Mouse (Mus musculus) hindbrain, embryonic 13.5 days (tissue): ENCODE results near the gene Dstn. TPM values are rescaled to one million over a fixed set of nuclear protein-coding genes. Genes with fewer than 3 reads are reported as not detected.

Experiments
- ATAC-seq: fragments of 200-750 bp; cut with Nextera tagmentation; 2 replicates; pipeline ENCODE4 v1.8.0; 2017; ENCODE audit warnings: moderate TSS enrichment; ENCODE audit not compliant: low FRiP score
- H3K27ac ChIP-seq: fragments of 300-500 bp; sonication (generic); 2 replicates; pipeline ENCODE4 v1.5.1; 2015; ENCODE audit warnings: inconsistent platforms, mild to moderate bottlenecking, moderate library complexity
- H3K27me3 ChIP-seq: fragments of 300-500 bp; sonication (generic); 2 replicates; pipeline ENCODE4 v1.6.1; 2015; ENCODE audit warnings: mild to moderate bottlenecking, inconsistent platforms
- H3K36me3 ChIP-seq: fragments of 300-500 bp; sonication (generic); 2 replicates; pipeline ENCODE4 v1.6.1; 2015; ENCODE audit warnings: mild to moderate bottlenecking, inconsistent platforms
- H3K4me1 ChIP-seq: fragments of 300-500 bp; sonication (generic); replicated peaks from 2 replicates; pipeline ENCODE4 v1.6.1; 2015; ENCODE audit warnings: inconsistent platforms
- H3K4me2 ChIP-seq: fragments of 300-500 bp; sonication (generic); 2 replicates; pipeline ENCODE4 v1.6.1; 2015; ENCODE audit warnings: inconsistent platforms, mild to moderate bottlenecking, moderate library complexity
- H3K4me3 ChIP-seq: fragments of 300-500 bp; sonication (generic); 2 replicates; pipeline ENCODE4 v1.5.1; 2015; ENCODE audit warnings: mild to moderate bottlenecking, inconsistent platforms
- H3K9ac ChIP-seq: fragments of 300-500 bp; sonication (generic); 2 replicates; pipeline ENCODE4 v1.6.1; 2015; ENCODE audit warnings: mild to moderate bottlenecking, inconsistent platforms
- H3K9me3 ChIP-seq: fragments of 300-500 bp; sonication (generic); 2 replicates; pipeline ENCODE4 v1.6.1; 2016; ENCODE audit warnings: inconsistent platforms
- WGBS: fragments of 180-500 bp; shearing (Covaris S2); methylation state at CpG from one replicate; pipeline ENCODE4 v1.1.7; 2015; 5-methylcytosine and 5-hydroxymethylcytosine counted together
- polyA plus RNA-seq: library from polyadenylated mRNA; unstranded; fragments of >200 nt; fragmentation: Nextera tagmentation; extraction: Ambion mirVana; gene quantifications from 2 replicates; pipeline ENCODE4 v1.2.1, GENCODE M21; 2015

Gene Dstn
- polyA plus RNA-seq, 1 experiment from 2014 or later, result 440 TPM

GRCm38 (mm10) chr2:143925826-143926225, 10.7 kb downstream of the Dstn start:
- no peaks in the 10 kb centered on the region for H3K36me3 ChIP-seq
- no peak for ATAC-seq
- 97% methylated on average over 6 of the region's 6 CpGs for WGBS

GRCm38 (mm10) chr2:143929607-143930311, 14.6 kb downstream of the Dstn start:
- H3K9ac ChIP-seq, result no peak overlapping the region
- 50% methylated on average over 3 of the region's 3 CpGs for WGBS
- ATAC-seq, result no peak
- H3K4me1 ChIP-seq, result peaks cover 20% of the 10 kb centered on the region
- no peaks in the 10 kb centered on the region for H3K36me3 ChIP-seq
- no peaks in the 10 kb centered on the region for H3K9me3 ChIP-seq
- H3K4me3 ChIP-seq, result no peak overlapping the region
- no peak overlapping the region for H3K4me2 ChIP-seq
- no peaks in the 10 kb centered on the region for H3K27me3 ChIP-seq
- H3K27ac ChIP-seq, result no peak overlapping the region

More at GRCm38 (mm10) chr2:143925826-143926225, 10.7 kb downstream of the Dstn start:
- Histone ChIP-seq H3K9ac (no peak overlapping the region), H3K9me3 (no peaks in the 10 kb centered on the region), H3K27ac (no peak overlapping the region), H3K4me1 (peaks cover 21% of the 10 kb centered on the region), H3K4me2 (no peak overlapping the region), H3K27me3 (no peaks in the 10 kb centered on the region), H3K4me3 (no peak overlapping the region)

DNA sequence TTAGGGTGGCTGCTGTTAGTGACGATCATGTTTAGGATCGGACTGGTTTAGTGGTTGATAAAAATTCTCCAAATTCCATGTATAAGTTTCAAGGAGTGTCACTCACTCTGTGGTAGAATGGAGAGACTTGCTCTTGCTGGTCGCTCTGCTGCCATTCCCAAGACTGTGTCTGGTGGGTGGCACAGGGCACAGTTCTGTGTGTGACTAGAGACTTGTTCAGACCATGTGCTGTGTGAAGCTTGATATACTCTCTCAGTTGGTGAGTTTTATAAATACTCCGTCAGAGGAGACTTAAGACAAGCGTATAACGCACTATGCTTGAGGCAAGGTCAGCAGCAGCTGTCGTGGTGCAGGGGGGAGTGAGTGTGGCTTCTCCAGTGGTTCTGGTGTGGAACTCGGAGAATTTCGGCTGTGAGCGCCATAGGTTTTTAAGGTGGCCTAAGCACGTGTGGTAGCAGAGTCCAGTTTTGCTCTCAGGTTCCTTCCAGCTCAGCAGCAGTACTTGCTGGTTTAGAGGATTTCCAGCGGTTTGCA, 17.3 kb downstream of the Dstn start:
- no peak overlapping the region for H3K27ac ChIP-seq
- H3K27me3 ChIP-seq, result no peaks in the 10 kb centered on the region
- no peak for ATAC-seq
- no peak overlapping the region for H3K4me3 ChIP-seq
- no peaks in the 10 kb centered on the region for H3K36me3 ChIP-seq
- H3K4me1 ChIP-seq, result peaks cover 25% of the 10 kb centered on the region
- no peak overlapping the region for H3K4me2 ChIP-seq
- WGBS, result 85% methylated on average over 12 of the region's 12 CpGs
- H3K9ac ChIP-seq, result no peak overlapping the region
- no peaks in the 10 kb centered on the region for H3K9me3 ChIP-seq

DNA sequence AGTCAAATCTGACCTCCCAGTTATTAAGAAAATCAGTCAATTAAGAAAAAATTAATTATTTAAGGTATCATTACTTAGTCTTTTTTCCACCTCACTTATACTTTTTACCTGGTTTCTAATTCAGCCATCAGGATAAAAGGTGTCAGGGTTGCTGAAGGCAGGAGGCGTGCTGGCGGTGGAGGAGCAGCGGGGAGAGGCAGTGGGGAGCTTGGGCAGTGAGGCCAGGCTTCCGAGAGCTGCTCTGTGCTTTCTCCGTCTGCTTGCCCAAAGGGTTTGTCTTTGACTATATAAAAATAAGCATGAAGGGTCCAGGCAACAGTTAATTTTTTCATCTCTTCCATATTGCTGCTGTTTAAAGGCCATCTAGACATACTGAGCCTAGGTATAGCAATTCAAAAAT, 18.4 kb downstream of the Dstn start:
- peaks cover 28% of the 10 kb centered on the region for H3K4me1 ChIP-seq
- ATAC-seq, result no peak
- no peaks in the 10 kb centered on the region for H3K36me3 ChIP-seq
- H3K9me3 ChIP-seq, result no peaks in the 10 kb centered on the region
- H3K9ac ChIP-seq, result no peak overlapping the region
- H3K4me2 ChIP-seq, result no peak overlapping the region
- no peaks in the 10 kb centered on the region for H3K27me3 ChIP-seq
- H3K27ac ChIP-seq, result no peak overlapping the region
- no peak overlapping the region for H3K4me3 ChIP-seq
- WGBS, result 78% methylated on average over 5 of the region's 5 CpGs

DNA sequence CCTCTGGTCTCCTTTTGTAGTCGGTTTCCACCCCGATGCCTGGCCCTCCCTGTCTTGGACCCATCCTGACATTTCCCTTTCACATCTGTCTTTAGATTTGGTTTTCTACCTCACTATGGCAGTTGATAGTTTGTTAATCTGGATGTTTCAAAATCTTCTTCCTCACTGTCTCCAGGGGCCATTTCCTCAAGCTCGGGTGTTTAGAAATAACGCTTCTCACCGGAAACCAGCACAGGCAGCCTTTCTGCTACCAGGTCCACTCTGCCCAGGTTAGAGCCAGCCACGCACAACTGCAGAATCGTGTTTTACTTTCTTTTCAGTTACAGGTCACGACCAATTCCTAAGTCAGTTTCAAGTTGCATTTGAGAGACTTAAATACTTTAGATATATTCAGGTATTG, 19.3 kb downstream of the Dstn start:
- WGBS, result 91% methylated on average over 8 of the region's 8 CpGs
- Histone ChIP-seq H3K27me3 (no peaks in the 10 kb centered on the region), H3K9me3 (no peaks in the 10 kb centered on the region), H3K4me1 (peaks cover 28% of the 10 kb centered on the region), H3K9ac (no peak overlapping the region), H3K27ac (no peak overlapping the region), H3K4me2 (no peak overlapping the region), H3K36me3 (peaks cover 7% of the 10 kb centered on the region), H3K4me3 (no peak overlapping the region)
- ATAC-seq, result no peak

DNA sequence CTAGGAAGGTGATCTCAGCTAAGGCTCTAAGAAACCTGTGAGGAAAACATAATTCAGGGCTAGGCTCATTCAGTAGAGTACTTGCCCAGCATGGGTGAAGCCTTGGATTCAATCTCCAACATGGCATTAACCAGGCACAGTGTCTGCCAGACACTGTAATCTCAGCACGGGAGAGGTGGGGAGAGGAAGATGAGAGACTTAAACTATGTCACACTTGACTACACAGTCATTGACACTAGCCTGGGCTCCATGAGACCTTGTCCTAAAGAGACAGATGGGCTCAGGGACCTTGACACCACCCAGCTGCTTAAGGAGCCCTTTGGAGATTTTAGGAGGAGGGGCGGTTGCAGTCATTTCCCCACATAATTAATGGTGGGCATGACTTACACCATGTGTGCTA, 22.7 kb downstream of the Dstn start:
- Histone ChIP-seq H3K4me1 (peaks cover 14% of the 10 kb centered on the region; the same call in 1 of the 2 replicates), H3K27me3 (no peaks in the 10 kb centered on the region), H3K27ac (no peak overlapping the region), H3K4me2 (no peak overlapping the region), H3K9ac (no peak overlapping the region), H3K36me3 (peaks cover 39% of the 10 kb centered on the region), H3K4me3 (no peak overlapping the region), H3K9me3 (no peaks in the 10 kb centered on the region)
- 57% methylated on average over 2 of the region's 2 CpGs for WGBS
- ATAC-seq, result peak; percentile 18; the same call in 1 of the 2 replicates

DNA sequence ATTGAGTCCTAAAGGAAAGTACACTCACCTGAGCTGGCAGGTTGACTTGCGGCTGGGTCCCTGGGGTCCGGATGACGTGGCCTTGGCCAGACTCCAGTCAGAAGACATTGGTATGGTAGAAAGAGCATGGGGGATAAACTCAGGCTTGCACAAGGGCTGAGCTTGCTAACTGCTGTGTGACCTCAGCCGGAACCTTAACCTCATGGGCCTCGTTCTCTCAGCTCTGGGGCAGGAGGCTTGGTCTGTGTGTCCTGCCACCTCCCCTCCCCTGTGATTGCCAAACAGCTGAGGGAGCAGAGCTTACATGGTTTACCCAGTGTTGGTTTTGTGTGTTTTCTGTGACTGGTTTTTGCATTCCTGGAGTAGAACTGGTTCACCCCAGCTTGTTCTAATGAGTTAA, 25.3 kb downstream of the Dstn start:
- Histone ChIP-seq H3K27ac (no peak overlapping the region), H3K4me1 (peaks cover 11% of the 10 kb centered on the region; the same call in 1 of the 2 replicates), H3K9me3 (no peaks in the 10 kb centered on the region), H3K27me3 (no peaks in the 10 kb centered on the region), H3K4me3 (no peak overlapping the region), H3K4me2 (no peak overlapping the region), H3K36me3 (peaks cover 61% of the 10 kb centered on the region), H3K9ac (no peak overlapping the region)
- WGBS, result 83% methylated on average over 5 of the region's 5 CpGs
- no peak for ATAC-seq

- 96% methylated on average over 3 of the region's 3 CpGs for WGBS
- no peak for ATAC-seq
- Histone ChIP-seq H3K4me3 (no peak overlapping the region), H3K4me1 (no peaks in the 10 kb centered on the region), H3K4me2 (no peak overlapping the region), H3K9me3 (no peaks in the 10 kb centered on the region), H3K27me3 (no peaks in the 10 kb centered on the region), H3K27ac (no peak overlapping the region), H3K36me3 (peaks cover 93% of the 10 kb centered on the region), H3K9ac (no peak overlapping the region)
Observed at GRCm38 (mm10) chr2:143944796-143945195, 29.7 kb downstream of the Dstn start.

DNA sequence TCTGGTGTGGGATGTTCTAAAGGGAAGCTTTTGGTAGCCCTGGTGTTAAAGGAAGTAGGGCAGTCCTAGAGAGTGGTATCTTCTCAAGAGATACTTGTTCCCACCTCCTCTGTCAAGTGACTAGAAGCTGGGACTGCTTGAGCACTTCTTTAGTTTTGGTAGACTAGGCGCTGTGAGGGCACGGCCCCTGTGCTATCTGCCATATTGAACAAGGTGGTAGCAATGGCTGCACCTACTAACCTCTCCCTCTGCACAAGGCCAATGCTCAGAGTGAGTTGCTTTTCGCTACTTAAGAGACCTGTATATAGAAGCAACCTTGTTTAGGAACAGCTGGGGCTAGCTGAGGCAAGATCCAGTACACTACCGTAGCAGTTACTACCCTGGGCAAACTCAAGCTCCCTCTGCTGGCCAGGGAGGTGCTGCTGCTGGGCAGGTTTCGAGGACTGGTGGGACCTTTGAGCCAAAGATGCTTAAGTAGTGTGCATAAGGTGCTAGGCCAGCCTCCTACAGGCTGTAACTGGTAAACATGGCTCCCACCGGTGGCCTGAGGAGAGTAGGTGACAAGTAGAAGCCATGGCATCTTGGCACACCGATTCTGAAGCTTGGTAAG, 30.5 kb downstream of the Dstn start:
- H3K4me1 ChIP-seq, result no peaks in the 10 kb centered on the region
- H3K27me3 ChIP-seq, result no peaks in the 10 kb centered on the region
- WGBS, result 95% methylated on average over 7 of the region's 7 CpGs
- H3K9me3 ChIP-seq, result no peaks in the 10 kb centered on the region
- ATAC-seq, result no peak
- H3K36me3 ChIP-seq, result peaks cover 93% of the 10 kb centered on the region
- H3K9ac ChIP-seq, result no peak overlapping the region
- H3K4me2 ChIP-seq, result no peak overlapping the region
- no peak overlapping the region for H3K4me3 ChIP-seq
- H3K27ac ChIP-seq, result no peak overlapping the region

DNA sequence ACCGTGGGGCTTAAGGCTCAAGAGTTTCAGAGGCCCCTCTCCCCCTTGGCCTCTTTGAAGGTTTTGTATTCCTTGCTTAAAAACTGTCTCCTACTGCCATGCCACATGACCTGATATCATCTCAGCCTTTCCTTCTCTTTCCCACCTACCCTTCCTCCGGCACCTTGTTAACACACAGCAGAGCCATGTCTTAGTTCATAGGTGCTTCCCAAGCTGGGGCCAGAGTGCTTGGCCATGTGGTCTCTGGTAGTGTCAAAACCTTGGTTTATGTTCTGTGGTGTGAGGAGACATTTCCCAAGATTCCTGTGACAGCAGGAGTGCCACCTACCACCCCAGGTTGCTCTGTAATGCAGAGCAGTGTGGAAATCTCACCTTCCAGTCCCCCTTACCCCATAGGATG, 31.3 kb downstream of the Dstn start:
- H3K9me3 ChIP-seq, result no peaks in the 10 kb centered on the region
- no peaks in the 10 kb centered on the region for H3K4me1 ChIP-seq
- H3K27me3 ChIP-seq, result no peaks in the 10 kb centered on the region
- ATAC-seq, result no peak
- WGBS, result 95% methylated on average over 2 of the region's 2 CpGs
- peaks cover 93% of the 10 kb centered on the region for H3K36me3 ChIP-seq
- H3K9ac ChIP-seq, result no peak overlapping the region
- H3K27ac ChIP-seq, result no peak overlapping the region
- no peak overlapping the region for H3K4me3 ChIP-seq
- no peak overlapping the region for H3K4me2 ChIP-seq

DNA sequence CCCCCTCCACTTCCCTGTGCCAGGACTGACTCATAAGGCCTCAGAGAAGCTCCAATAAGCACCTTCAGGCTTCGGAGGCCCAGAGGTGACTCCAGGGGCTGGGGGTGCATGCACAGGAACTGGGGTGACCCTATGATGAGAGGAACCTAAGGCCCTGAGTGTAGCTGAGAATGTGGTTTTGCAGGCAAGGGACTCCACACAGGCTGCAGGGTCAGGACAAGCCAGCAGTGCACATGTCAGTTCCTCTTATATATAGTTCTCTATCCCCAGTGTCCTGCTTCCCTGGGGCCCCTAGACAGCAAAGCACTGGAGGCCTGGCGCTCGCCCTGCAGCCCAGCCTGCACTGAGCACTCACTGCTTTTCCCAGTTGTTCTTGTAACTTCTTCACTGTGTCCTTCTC, 32.9 kb downstream of the Dstn start:
- WGBS, result 96% methylated on average over 3 of the region's 3 CpGs
- H3K36me3 ChIP-seq, result peaks cover 97% of the 10 kb centered on the region
- no peaks in the 10 kb centered on the region for H3K9me3 ChIP-seq
- no peak for ATAC-seq
- H3K27me3 ChIP-seq, result no peaks in the 10 kb centered on the region
- no peak overlapping the region for H3K27ac ChIP-seq
- no peak overlapping the region for H3K4me2 ChIP-seq
- H3K4me3 ChIP-seq, result no peak overlapping the region
- no peak overlapping the region for H3K9ac ChIP-seq
- H3K4me1 ChIP-seq, result no peaks in the 10 kb centered on the region

GRCm38 (mm10) chr2:143948416-143948815, 33.3 kb downstream of the Dstn start:
- peaks cover 97% of the 10 kb centered on the region for H3K36me3 ChIP-seq
- WGBS, result 96% methylated on average over 4 of the region's 4 CpGs
- H3K4me3 ChIP-seq, result no peak overlapping the region
- H3K9me3 ChIP-seq, result no peaks in the 10 kb centered on the region
- no peak overlapping the region for H3K27ac ChIP-seq
- H3K4me2 ChIP-seq, result no peak overlapping the region
- H3K9ac ChIP-seq, result no peak overlapping the region
- H3K4me1 ChIP-seq, result no peaks in the 10 kb centered on the region
- H3K27me3 ChIP-seq, result no peaks in the 10 kb centered on the region
- no peak for ATAC-seq

GRCm38 (mm10) chr2:143949217-143949616, 34.1 kb downstream of the Dstn start:
- H3K9me3 ChIP-seq, result no peaks in the 10 kb centered on the region
- no peak overlapping the region for H3K4me3 ChIP-seq
- H3K27ac ChIP-seq, result no peak overlapping the region
- H3K4me2 ChIP-seq, result no peak overlapping the region
- no peak overlapping the region for H3K9ac ChIP-seq
- H3K4me1 ChIP-seq, result no peaks in the 10 kb centered on the region
- 98% methylated on average over 6 of the region's 6 CpGs for WGBS
- peaks cover 97% of the 10 kb centered on the region for H3K36me3 ChIP-seq
- no peak for ATAC-seq
- no peaks in the 10 kb centered on the region for H3K27me3 ChIP-seq
